ENCODE assay signal across 8 mouse cellular contexts in the genomic region with DNA sequence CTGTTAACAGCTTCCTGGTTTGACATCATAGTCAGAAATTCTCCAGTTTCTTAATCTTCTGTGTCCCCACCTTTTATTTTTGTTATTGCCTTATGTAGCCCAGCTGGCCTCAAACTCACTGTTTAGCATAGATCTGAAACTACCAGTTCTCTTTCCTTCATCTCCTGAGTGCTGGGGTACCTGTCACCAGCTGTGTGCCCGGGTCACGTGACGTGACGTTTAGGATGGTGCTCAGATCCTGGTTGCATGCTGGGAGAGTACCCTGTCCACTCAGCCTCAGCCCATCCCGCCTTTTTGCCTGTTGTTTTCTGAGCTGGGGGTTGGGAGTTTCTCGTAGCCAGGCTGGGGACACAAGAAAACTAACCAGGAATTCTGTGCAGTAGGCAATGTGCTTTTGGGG. TPM values are rescaled to one million over a fixed set of nuclear protein-coding genes. Genes with fewer than 3 reads are reported as not detected.
DNase-seq lines count a peak whose midpoint lies in the region; ATAC-seq and TF ChIP-seq lines count a peak whose summit lies in the region.

No protein-coding gene starts in this region.

- peaks cover 12% of the 10 kb centered on the region for H3K4me1 ChIP-seq in lung, embryonic 14.5 days (ENCODE audit: insufficient read depth)
- H3K4me1 ChIP-seq in intestine, postnatal 0 days (replicated peaks; ENCODE audit: control insufficient read depth, insufficient read depth, low read length) = peaks cover 28% of the 10 kb centered on the region
- H3K4me1 ChIP-seq in stomach, postnatal 0 days (replicated peaks; ENCODE audit: control insufficient read depth, insufficient read depth) = peaks cover 7% of the 10 kb centered on the region
- H3K4me1 ChIP-seq in midbrain, embryonic 14.5 days (ENCODE audit: control insufficient read depth, insufficient read depth, low read length) = peaks cover 23% of the 10 kb centered on the region

- no peaks in the 10 kb centered on the region for H3K27me3 ChIP-seq in lung, embryonic 14.5 days (ENCODE audit: insufficient read depth, low read length)
- no peaks in the 10 kb centered on the region for H3K27me3 ChIP-seq in intestine, postnatal 0 days (replicated peaks; ENCODE audit: control insufficient read depth, insufficient read depth, low read length)
- no peaks in the 10 kb centered on the region for H3K27me3 ChIP-seq in stomach, postnatal 0 days (ENCODE audit: control insufficient read depth, insufficient read depth, low read length)
- H3K27me3 ChIP-seq in midbrain, embryonic 14.5 days (ENCODE audit: control insufficient read depth, insufficient read depth, low read length) = no peaks in the 10 kb centered on the region

- DNase-seq in gastrocnemius, adult 2 months = no peak
- DNase-seq in gastrocnemius, postnatal 14 days = no peak
- DNase-seq in lung, embryonic 14.5 days = no peak
- DNase-seq in lung, postnatal 36 days = no peak
- no peak for DNase-seq in stomach, postnatal 0 days (ENCODE audit: low spot score)
- DNase-seq in midbrain, embryonic 14.5 days = no peak
- DNase-seq in left cerebral cortex, postnatal 14 days (ENCODE audit: low spot score in 2 of 2) = no peak

- H3K9ac ChIP-seq in lung, embryonic 14.5 days = no peak overlapping the region
- H3K9ac ChIP-seq in intestine, postnatal 0 days (ENCODE audit: low read depth, low read length) = no peak overlapping the region
- peak overlapping the region; percentile 27; the same call in 1 of the 2 replicates for H3K9ac ChIP-seq in stomach, postnatal 0 days (ENCODE audit: low read length)
- H3K9ac ChIP-seq in midbrain, embryonic 14.5 days (replicated peaks; ENCODE audit: low read length) = no peak overlapping the region

- 76% methylated on average over 6 of the region's 6 CpGs for WGBS in lung, embryonic 14.5 days
- 69% methylated on average over 6 of the region's 6 CpGs for WGBS in intestine, postnatal 0 days
- WGBS in stomach, postnatal 0 days = 77% methylated on average over 6 of the region's 6 CpGs
- WGBS in midbrain, embryonic 14.5 days = 81% methylated on average over 6 of the region's 6 CpGs

- ATAC-seq in lung, embryonic 14.5 days (ENCODE audit: insufficient read depth) = no peak
- no peak for ATAC-seq in intestine, postnatal 0 days
- ATAC-seq in stomach, postnatal 0 days (ENCODE audit: low FRiP score, low TSS enrichment) = no peak
- no peak for ATAC-seq in midbrain, embryonic 14.5 days (ENCODE audit: low FRiP score, low TSS enrichment)

- peaks cover 5% of the 10 kb centered on the region; the same call in 1 of the 2 replicates for H3K36me3 ChIP-seq in lung, embryonic 14.5 days (ENCODE audit: insufficient read depth)
- 0 out of 2 replicates have a peak, but pooled peaks cover 4% of the 10 kb centered on the region for H3K36me3 ChIP-seq in intestine, postnatal 0 days (ENCODE audit: control insufficient read depth, insufficient read depth)
- no peaks in the 10 kb centered on the region for H3K36me3 ChIP-seq in stomach, postnatal 0 days (ENCODE audit: control insufficient read depth, insufficient read depth, low read length)
- no peaks in the 10 kb centered on the region for H3K36me3 ChIP-seq in midbrain, embryonic 14.5 days (ENCODE audit: control insufficient read depth, insufficient read depth, low read length)

- no peak for TF ChIP-seq CTCF in gastrocnemius, adult 2 months (IDR thresholded peaks at IDR 0.05)
- TF ChIP-seq CTCF in lung, embryonic 14.5 days (IDR thresholded peaks at IDR 0.05; ENCODE audit: low read depth) = no peak
- no peak for TF ChIP-seq CTCF in intestine, postnatal 0 days (IDR thresholded peaks at IDR 0.05; ENCODE audit: low read depth)
- TF ChIP-seq CTCF in stomach, postnatal 0 days (IDR thresholded peaks at IDR 0.05; ENCODE audit: low read depth) = no peak

- no peaks in the 10 kb centered on the region for H3K9me3 ChIP-seq in lung, embryonic 14.5 days (ENCODE audit: low read depth, low read length)
- H3K9me3 ChIP-seq in intestine, postnatal 0 days (ENCODE audit: control insufficient read depth) = no peaks in the 10 kb centered on the region
- H3K9me3 ChIP-seq in stomach, postnatal 0 days (ENCODE audit: control insufficient read depth, low read length) = no peaks in the 10 kb centered on the region
- H3K9me3 ChIP-seq in midbrain, embryonic 14.5 days (ENCODE audit: control insufficient read depth, low read length) = no peaks in the 10 kb centered on the region

- peak overlapping the region; percentile 61 for H3K4me3 ChIP-seq in gastrocnemius, adult 2 months
- no peak overlapping the region for H3K4me3 ChIP-seq in lung, embryonic 14.5 days (ENCODE audit: low read depth, low read length)
- no peak overlapping the region for H3K4me3 ChIP-seq in intestine, postnatal 0 days (ENCODE audit: low read depth, low read length)
- no peak overlapping the region for H3K4me3 ChIP-seq in stomach, postnatal 0 days (ENCODE audit: low read depth, low read length)
- no peak overlapping the region for H3K4me3 ChIP-seq in midbrain, embryonic 14.5 days (replicated peaks; ENCODE audit: low read depth, low read length)

- TF ChIP-seq EP300 in stomach, postnatal 0 days (optimal IDR thresholded peaks at IDR 0.05) = no peak

- H3K27ac ChIP-seq in gastrocnemius, adult 2 months = peak overlapping the region; percentile 87
- 0 out of 2 replicates have a peak overlapping the region, but pooled peaks have one; percentile 59 for H3K27ac ChIP-seq in lung, embryonic 14.5 days (ENCODE audit: low read depth)
- peak overlapping the region; percentile 58 for H3K27ac ChIP-seq in intestine, postnatal 0 days (ENCODE audit: low read depth, low read length)
- H3K27ac ChIP-seq in stomach, postnatal 0 days (replicated peaks) = peak overlapping the region; percentile 73
- H3K27ac ChIP-seq in midbrain, embryonic 14.5 days (replicated peaks; ENCODE audit: low read depth, low read length) = no peak overlapping the region

- intact Hi-C loops in gastrocnemius, adult 2 months (cut with DNase I) = no loop called here
- intact Hi-C loops in gastrocnemius, postnatal 14 days (cut with DNase I; ENCODE audit: low total_unique reads) = no loop called here
- intact Hi-C loops in left cerebral cortex, postnatal 14 days (cut with DNase I) = no loop called here

- no peak overlapping the region for H3K4me2 ChIP-seq in lung, embryonic 14.5 days
- H3K4me2 ChIP-seq in intestine, postnatal 0 days (replicated peaks; ENCODE audit: low read depth) = no peak overlapping the region
- no peak overlapping the region for H3K4me2 ChIP-seq in stomach, postnatal 0 days (replicated peaks; ENCODE audit: low read depth)
- no peak overlapping the region for H3K4me2 ChIP-seq in midbrain, embryonic 14.5 days (ENCODE audit: low read length)

RNA-seq across cellular contexts. Expression of a gene that starts 4.5 kb away (rescaled TPM):
- total RNA-seq in gastrocnemius, adult 2 months (2021) = 10 to 100 TPM; 20.7 to 25.0 TPM
- 10 to 100 TPM; 18.5 to 22.8 TPM for total RNA-seq in gastrocnemius, postnatal 14 days (2021)
- 50.8 and 58.6 TPM in 2 replicates for polyA plus RNA-seq in lung, embryonic 14.5 days (2014; fragmentation: Nextera tagmentation; extraction: Ambion mirVana)
- 27.2 and 27.6 TPM in 2 replicates for polyA plus RNA-seq in intestine, postnatal 0 days (2015; fragmentation: Nextera tagmentation; extraction: Ambion mirVana)
- polyA plus RNA-seq in stomach, postnatal 0 days (2015; fragmentation: Nextera tagmentation; extraction: Ambion mirVana) = 19.1 and 21.1 TPM in 2 replicates
- polyA plus RNA-seq in midbrain, embryonic 14.5 days (2014; fragmentation: Nextera tagmentation; extraction: Ambion mirVana) = 102 and 132 TPM in 2 replicates
- total RNA-seq in left cerebral cortex, postnatal 14 days (2021) = 100 to 1,000 TPM; 391 to 396 TPM

RNA-seq across cellular contexts. Expression of a gene that starts 5.9 kb away (rescaled TPM):
- total RNA-seq in gastrocnemius, adult 2 months (2021) = not detected
- not detected for total RNA-seq in gastrocnemius, postnatal 14 days (2021)
- 15.3 and 17.2 TPM in 2 replicates for polyA plus RNA-seq in lung, embryonic 14.5 days (2014; fragmentation: Nextera tagmentation; extraction: Ambion mirVana)
- polyA plus RNA-seq in intestine, postnatal 0 days (2015; fragmentation: Nextera tagmentation; extraction: Ambion mirVana) = 43.2 and 43.4 TPM in 2 replicates
- 42.5 and 46.0 TPM in 2 replicates for polyA plus RNA-seq in stomach, postnatal 0 days (2015; fragmentation: Nextera tagmentation; extraction: Ambion mirVana)
- polyA plus RNA-seq in midbrain, embryonic 14.5 days (2014; fragmentation: Nextera tagmentation; extraction: Ambion mirVana) = 4.4 and 5.7 TPM in 2 replicates
- under 1 TPM; 0.15 to 0.47 TPM for total RNA-seq in left cerebral cortex, postnatal 14 days (2021)

RNA-seq across cellular contexts. Expression of a gene that starts 23.7 kb away (rescaled TPM):
- 10 to 100 TPM in 1 of 2 experiments, 1 to 10 TPM in 1; 8.5 to 11.5 TPM for total RNA-seq in gastrocnemius, adult 2 months (2021)
- 1 to 10 TPM; 7.7 to 10.0 TPM for total RNA-seq in gastrocnemius, postnatal 14 days (2021)
- 34.3 and 42.9 TPM in 2 replicates for polyA plus RNA-seq in lung, embryonic 14.5 days (2014; fragmentation: Nextera tagmentation; extraction: Ambion mirVana)
- 14.7 and 15.0 TPM in 2 replicates for polyA plus RNA-seq in intestine, postnatal 0 days (2015; fragmentation: Nextera tagmentation; extraction: Ambion mirVana)
- polyA plus RNA-seq in stomach, postnatal 0 days (2015; fragmentation: Nextera tagmentation; extraction: Ambion mirVana) = 16.2 and 16.6 TPM in 2 replicates
- polyA plus RNA-seq in midbrain, embryonic 14.5 days (2014; fragmentation: Nextera tagmentation; extraction: Ambion mirVana) = 22.6 and 22.8 TPM in 2 replicates
- total RNA-seq in left cerebral cortex, postnatal 14 days (2021) = 10 to 100 TPM; 25.1 to 27.2 TPM

RNA-seq across cellular contexts. Expression of a gene that starts 30.5 kb away (rescaled TPM):
- 100 to 1,000 TPM; 110 to 119 TPM for total RNA-seq in gastrocnemius, adult 2 months (2021)
- total RNA-seq in gastrocnemius, postnatal 14 days (2021) = 10 to 100 TPM; 62.8 to 71.1 TPM
- polyA plus RNA-seq in lung, embryonic 14.5 days (2014; fragmentation: Nextera tagmentation; extraction: Ambion mirVana) = 50.4 and 50.8 TPM in 2 replicates
- polyA plus RNA-seq in intestine, postnatal 0 days (2015; fragmentation: Nextera tagmentation; extraction: Ambion mirVana) = 75.2 and 75.4 TPM in 2 replicates
- polyA plus RNA-seq in stomach, postnatal 0 days (2015; fragmentation: Nextera tagmentation; extraction: Ambion mirVana) = 30.5 and 34.6 TPM in 2 replicates
- polyA plus RNA-seq in midbrain, embryonic 14.5 days (2014; fragmentation: Nextera tagmentation; extraction: Ambion mirVana) = 25.1 and 27.5 TPM in 2 replicates
- total RNA-seq in left cerebral cortex, postnatal 14 days (2021) = 10 to 100 TPM; 34.8 to 35.8 TPM

RNA-seq across cellular contexts. Expression of a gene that starts 30.5 kb away (rescaled TPM):
- 100 to 1,000 TPM; 103 to 112 TPM for total RNA-seq in gastrocnemius, adult 2 months (2021)
- 10 to 100 TPM; 93.1 to 99.9 TPM for total RNA-seq in gastrocnemius, postnatal 14 days (2021)
- polyA plus RNA-seq in lung, embryonic 14.5 days (2014; fragmentation: Nextera tagmentation; extraction: Ambion mirVana) = 222 and 223 TPM in 2 replicates
- 268 and 287 TPM in 2 replicates for polyA plus RNA-seq in intestine, postnatal 0 days (2015; fragmentation: Nextera tagmentation; extraction: Ambion mirVana)
- 210 and 215 TPM in 2 replicates for polyA plus RNA-seq in stomach, postnatal 0 days (2015; fragmentation: Nextera tagmentation; extraction: Ambion mirVana)
- 121 and 152 TPM in 2 replicates for polyA plus RNA-seq in midbrain, embryonic 14.5 days (2014; fragmentation: Nextera tagmentation; extraction: Ambion mirVana)
- 10 to 100 TPM; 39.0 to 41.4 TPM for total RNA-seq in left cerebral cortex, postnatal 14 days (2021)
